Mouse (Mus musculus) olfactory bulb, adult 2 months (tissue): Measurements from ENCODE around the gene Lim2.

Experiments used
- CTCF ChIP-seq: fragments of 200-500 bp; IDR thresholded peaks from 2 replicates; pipeline ENCODE4 v1.5.1; 2012; ENCODE audit warnings: low read depth, mild to moderate bottlenecking, low read length, moderate library complexity; ENCODE audit not compliant: insufficient read depth
- POLR2A ChIP-seq: fragments of 200-500 bp; IDR thresholded peaks from 2 replicates; pipeline ENCODE4 v1.6.1; 2012; ENCODE audit warnings: mild to moderate bottlenecking, low read depth, low read length, moderate library complexity; ENCODE audit not compliant: insufficient read depth

- TF ChIP-seq POLR2A (no peak), CTCF (no peak)
These were observed 19.3 kb upstream of the Lim2 start, which contains the start of gene Siglecg for GRCm38 (mm10) chr7:43408131-43408553.
